Mouse (Mus musculus): ENCODE results near the gene Polg2.

- no peak for TF ChIP-seq CTCF (IDR thresholded peaks at IDR 0.05; ENCODE audit: borderline replicate concordance, insufficient read depth, low read length)
- TF ChIP-seq POLR2A (IDR thresholded peaks at IDR 0.05; ENCODE audit: low read depth, low read length), result no peak
Observed at GRCm38 (mm10) chr11:106730714-106731113, 48.6 kb downstream of the Polg2 start.

All from embryonic fibroblast, embryonic 13.5 days (primary cell).